Comparison of ENCODE assay signal across 20 mouse cellular contexts in genomic region chr6:144932402-144932801, GRCm38 (mm10).
DNase-seq lines count a peak whose midpoint lies in the region; ATAC-seq and TF ChIP-seq lines count a peak whose summit lies in the region.
"Had no signal": no experiment of that assay in that cellular context is flagged by ENCODE, and none has a peak within 500 bp of the region (broad histone marks: within the 10 kb centered on the region; RNA-seq: fewer than 3 reads in every experiment).

No protein-coding gene starts in this region.

- no peaks in the 10 kb centered on the region for H3K9me3 ChIP-seq in forebrain, postnatal 0 days (ENCODE audit: low read length)
- no peaks in the 10 kb centered on the region; the same call in 1 of the 2 replicates for H3K9me3 ChIP-seq in forebrain, embryonic 15.5 days
- peaks cover 4% of the 10 kb centered on the region; the same call in 1 of the 2 replicates for H3K9me3 ChIP-seq in liver, embryonic 11.5 days (ENCODE audit: control insufficient read depth, low read length)
- H3K9me3 ChIP-seq: embryonic facial prominence, embryonic 12.5 days; heart, embryonic 10.5 days; hindbrain, embryonic 13.5 days; limb, embryonic 15.5 days had no signal

- no peak for ATAC-seq in forebrain, postnatal 0 days
- ATAC-seq in forebrain, embryonic 15.5 days (replicated peaks) = no peak
- ATAC-seq in liver, embryonic 11.5 days (replicated peaks; ENCODE audit: low FRiP score) = no peak
- ATAC-seq in Patski = no peak
- ATAC-seq: forebrain, embryonic 16.5 days had no signal

- POLR2A ChIA-PET in Patski (lab: Charles Lee) = no interaction called here

- in situ Hi-C loops in Patski (cut with MboI; ENCODE audit: low pct_unique_long_range_greater_than_20kb) = no loop called here

- H3K4me2 ChIP-seq in forebrain, postnatal 0 days (ENCODE audit: low read depth) = no peak overlapping the region
- H3K4me2 ChIP-seq in forebrain, embryonic 15.5 days (replicated peaks) = no peak overlapping the region
- H3K4me2 ChIP-seq in liver, embryonic 11.5 days = no peak overlapping the region
- H3K4me2 ChIP-seq: embryonic facial prominence, embryonic 12.5 days; hindbrain, embryonic 13.5 days; limb, embryonic 15.5 days had no signal

- H3K27me3 ChIP-seq in forebrain, postnatal 0 days (ENCODE audit: insufficient read depth, low read length) = no peaks in the 10 kb centered on the region
- H3K27me3 ChIP-seq in forebrain, embryonic 15.5 days = no peaks in the 10 kb centered on the region
- H3K27me3 ChIP-seq in liver, adult 2 months (ENCODE audit: control insufficient read depth, insufficient read depth, low read length) = no peaks in the 10 kb centered on the region; the same call in 1 of the 2 replicates
- no peaks in the 10 kb centered on the region for H3K27me3 ChIP-seq in liver, embryonic 11.5 days (replicated peaks; ENCODE audit: control insufficient read depth, insufficient read depth, low read length)
- H3K27me3 ChIP-seq in Patski = no peaks in the 10 kb centered on the region
- H3K27me3 ChIP-seq: embryonic facial prominence, embryonic 12.5 days; hindbrain, embryonic 13.5 days; limb, embryonic 15.5 days had no signal

- H3K36me3 ChIP-seq in forebrain, postnatal 0 days (ENCODE audit: insufficient read depth) = no peaks in the 10 kb centered on the region
- no peaks in the 10 kb centered on the region for H3K36me3 ChIP-seq in forebrain, embryonic 15.5 days
- no peaks in the 10 kb centered on the region for H3K36me3 ChIP-seq in liver, adult 2 months (ENCODE audit: control insufficient read depth, insufficient read depth, low read length)
- H3K36me3 ChIP-seq in liver, embryonic 11.5 days (ENCODE audit: control insufficient read depth, insufficient read depth, low read length) = no peaks in the 10 kb centered on the region
- H3K36me3 ChIP-seq: embryonic facial prominence, embryonic 12.5 days; heart, embryonic 10.5 days; hindbrain, embryonic 13.5 days; limb, embryonic 15.5 days had no signal

- H3K9ac ChIP-seq in forebrain, postnatal 0 days = no peak overlapping the region
- H3K9ac ChIP-seq in forebrain, embryonic 15.5 days (replicated peaks) = no peak overlapping the region
- H3K9ac ChIP-seq in liver, adult 2 months (ENCODE audit: low read depth, low read length) = no peak overlapping the region
- H3K9ac ChIP-seq in liver, embryonic 11.5 days (ENCODE audit: low read depth, low read length) = no peak overlapping the region
- H3K9ac ChIP-seq: embryonic facial prominence, embryonic 12.5 days; hindbrain, embryonic 13.5 days; limb, embryonic 15.5 days had no signal

- WGBS in forebrain, postnatal 0 days = 86% methylated on average over 7 of the region's 7 CpGs
- WGBS in forebrain, embryonic 15.5 days = 83% methylated on average over 7 of the region's 7 CpGs
- 83% methylated on average over 7 of the region's 7 CpGs for WGBS in liver, adult 2 months
- WGBS in liver, embryonic 11.5 days = 72% methylated on average over 7 of the region's 7 CpGs

- H3K79me2 ChIP-seq in liver, adult 2 months (ENCODE audit: control insufficient read depth, insufficient read depth, low read length) = no peaks in the 10 kb centered on the region

- CTCF ChIA-PET in Patski (lab: Charles Lee) = interaction anchor here (1.6 kb wide), 1 partner anchor 9 kb away, joined by 3 read pairs; no protein-coding TSS in a partner anchor

- TF ChIP-seq POLR2A in liver, adult 2 months (IDR thresholded peaks at IDR 0.05; ENCODE audit: extremely low read depth, insufficient read depth, low read length) = no peak

- H3K4me1 ChIP-seq in forebrain, postnatal 0 days (ENCODE audit: insufficient read depth) = no peaks in the 10 kb centered on the region
- peaks cover 7% of the 10 kb centered on the region for H3K4me1 ChIP-seq in forebrain, embryonic 15.5 days
- peaks cover 6% of the 10 kb centered on the region for H3K4me1 ChIP-seq in liver, adult 2 months (ENCODE audit: control insufficient read depth, insufficient read depth, low read length)
- no peaks in the 10 kb centered on the region for H3K4me1 ChIP-seq in liver, embryonic 11.5 days (replicated peaks; ENCODE audit: control insufficient read depth, insufficient read depth, low read length)
- H3K4me1 ChIP-seq: heart, embryonic 10.5 days had no signal

- peak; percentile 37 for TF ChIP-seq CTCF in forebrain, postnatal 0 days (IDR thresholded peaks at IDR 0.05; ENCODE audit: low read depth)
- TF ChIP-seq CTCF in liver, adult 2 months (IDR thresholded peaks at IDR 0.05; ENCODE audit: low read depth, low read length) = peak; percentile 19; the same call in 1 of the 2 replicates
- peak; percentile 35 for TF ChIP-seq CTCF in Patski (IDR thresholded peaks at IDR 0.05)

- no peak overlapping the region for H3K4me3 ChIP-seq in forebrain, postnatal 0 days (ENCODE audit: low read depth, low read length)
- H3K4me3 ChIP-seq in forebrain, embryonic 15.5 days = no peak overlapping the region
- no peak overlapping the region for H3K4me3 ChIP-seq in liver, adult 2 months (ENCODE audit: insufficient read depth, low read depth, low read length)
- no peak overlapping the region for H3K4me3 ChIP-seq in liver, embryonic 11.5 days (ENCODE audit: low read depth, low read length)
- H3K4me3 ChIP-seq: embryonic facial prominence, embryonic 12.5 days; heart, embryonic 10.5 days; hindbrain, embryonic 13.5 days; limb, embryonic 15.5 days had no signal

- no peak for DNase-seq in forebrain, postnatal 0 days
- DNase-seq in liver, adult 2 months (ENCODE audit: extremely low read depth, low read depth, low spot score) = no peak
- DNase-seq in liver, embryonic 11.5 days (ENCODE audit: low spot score) = no peak
- DNase-seq in B cell, adult 2 months = peak; percentile 32 to 36
- DNase-seq in Patski (ENCODE audit: low read depth, low spot score) = no peak
- no peak for DNase-seq in spleen, adult 18-20 months
- no peak for DNase-seq in urinary bladder, adult 18-20 months (ENCODE audit: low spot score in 2 of 2)
- DNase-seq: adrenal gland, postnatal 14 days; cerebellum, adult 8-10 months; gastrocnemius, postnatal 14 days; heart, postnatal 14 days; kidney, adult 2 months; kidney, postnatal 36 days; lung, postnatal 14 days had no signal

- H3K27ac ChIP-seq in forebrain, postnatal 0 days (ENCODE audit: low read depth, low read length) = no peak overlapping the region
- H3K27ac ChIP-seq in forebrain, embryonic 15.5 days (replicated peaks) = no peak overlapping the region
- H3K27ac ChIP-seq in liver, adult 2 months (replicated peaks; ENCODE audit: insufficient read depth, low read depth, low read length) = no peak overlapping the region
- H3K27ac ChIP-seq in liver, embryonic 11.5 days (ENCODE audit: low read depth, low read length) = no peak overlapping the region
- H3K27ac ChIP-seq: embryonic facial prominence, embryonic 12.5 days; heart, embryonic 10.5 days; hindbrain, embryonic 13.5 days had no signal

Comparison
In these comparisons a context has a peak if more than half of its experiments do, and no peak if none do; other contexts are left out.
1. DNase-seq: peak in B cell, adult 2 months (2 of 2); none in forebrain, postnatal 0 days (single experiment), liver, adult 2 months (single experiment), liver, embryonic 11.5 days (single experiment), Patski (single experiment), spleen, adult 18-20 months (0 of 2) and urinary bladder, adult 18-20 months (0 of 2).
2. Peak in every context shown above with its lines, with median percentiles within 50 percentile points of each other: CTCF ChIP-seq.